Mouse (Mus musculus) heart, embryonic 16.5 days (tissue): ENCODE measurements around the gene Lmo1. TPM values are rescaled to one million over a fixed set of nuclear protein-coding genes. Genes with fewer than 3 reads are reported as not detected.

Source experiments
- ATAC-seq: fragments of 200-750 bp; cut with Nextera tagmentation; replicated peaks from 2 replicates; pipeline ENCODE4 v1.8.0; 2017; ENCODE audit warnings: moderate number of reproducible peaks; ENCODE audit not compliant: insufficient read depth, low FRiP score; ENCODE audit errors: extremely low read depth
- H3K27ac ChIP-seq: fragments of 300-500 bp; sonication (generic); 2 replicates; pipeline ENCODE4 v1.5.1; 2014; ENCODE audit warnings: mild to moderate bottlenecking, low read length, control low read depth, moderate library complexity
- H3K27me3 ChIP-seq: fragments of 300-500 bp; sonication (generic); 2 replicates; pipeline ENCODE4 v1.6.1; 2014; ENCODE audit warnings: low read length, mixed read lengths; ENCODE audit not compliant: control insufficient read depth, insufficient read depth
- H3K36me3 ChIP-seq: fragments of 300-500 bp; sonication (generic); 2 replicates; pipeline ENCODE4 v1.6.1; 2014; ENCODE audit not compliant: control insufficient read depth, insufficient read depth
- H3K4me1 ChIP-seq: fragments of 300-500 bp; sonication (generic); 2 replicates; pipeline ENCODE4 v1.6.1; 2014; ENCODE audit warnings: low read length, mixed read lengths; ENCODE audit not compliant: control insufficient read depth, insufficient read depth
- H3K4me2 ChIP-seq: fragments of 300-500 bp; sonication (generic); 2 replicates; pipeline ENCODE4 v1.6.1; 2014; ENCODE audit warnings: low read depth, mild to moderate bottlenecking, control low read depth, low read length
- H3K4me3 ChIP-seq: fragments of 300-500 bp; sonication (generic); 2 replicates; pipeline ENCODE4 v1.5.1; 2014; ENCODE audit warnings: mild to moderate bottlenecking, control low read depth, low read length
- H3K9ac ChIP-seq: fragments of 300-500 bp; sonication (generic); 2 replicates; pipeline ENCODE4 v1.6.1; 2014; ENCODE audit warnings: low read length, control low read depth
- H3K9me3 ChIP-seq: fragments of 300-500 bp; sonication (generic); replicated peaks from 2 replicates; pipeline ENCODE4 v1.6.1; 2016; ENCODE audit warnings: low read length; ENCODE audit not compliant: control insufficient read depth
- WGBS: fragments of 180-500 bp; shearing (Covaris S2); extraction: QIAGEN DNeasy Blood & Tissue Kit; methylation state at CpG from one replicate; pipeline ENCODE4 v1.1.7; 2014; 5-methylcytosine and 5-hydroxymethylcytosine counted together
- polyA plus RNA-seq: library from polyadenylated mRNA; unstranded; fragments of >200 nt; fragmentation: Nextera tagmentation; extraction: Ambion mirVana; gene quantifications from 2 replicates; pipeline ENCODE4 v1.2.1, GENCODE M21; 2015

The Lmo1 gene
- polyA plus RNA-seq, 1 experiment from 2014 or later: 2.1 TPM

DNA sequence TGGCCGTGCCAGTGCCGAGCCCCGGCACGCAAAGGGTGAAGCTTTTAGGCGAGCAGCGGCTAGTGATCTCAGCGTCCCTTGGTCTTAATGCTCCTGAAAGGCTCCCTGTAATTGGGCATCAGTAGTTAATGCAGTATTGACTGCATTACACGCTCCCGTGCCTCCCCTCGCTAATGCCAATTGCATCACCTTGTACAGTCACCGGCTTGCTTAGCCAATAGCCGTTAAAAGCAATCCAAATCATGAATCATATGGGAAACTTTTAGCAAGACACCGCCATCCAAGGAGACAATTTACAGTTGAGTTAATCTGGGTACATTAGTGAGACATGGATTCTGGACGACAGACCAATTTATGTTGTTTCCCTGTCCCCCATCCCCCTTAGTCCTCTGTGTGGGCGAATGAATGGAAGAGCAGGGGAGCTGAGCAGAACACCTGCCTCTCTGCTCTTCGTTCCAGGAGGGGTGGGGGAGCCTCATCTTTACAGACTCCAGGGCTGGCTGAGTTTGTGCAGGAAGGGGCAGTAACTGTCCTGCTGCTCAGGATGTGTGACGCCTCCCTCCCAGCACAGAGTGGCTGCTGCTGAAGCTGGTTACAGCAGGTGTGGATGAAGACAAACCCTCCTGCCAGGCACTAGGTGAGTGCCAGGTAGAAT, 8.9 kb downstream of the Lmo1 start:
- Histone ChIP-seq H3K27ac (no peak overlapping the region), H3K9me3 (no peaks in the 10 kb centered on the region), H3K4me1 (peaks cover 8% of the 10 kb centered on the region), H3K4me3 (no peak overlapping the region), H3K27me3 (peaks cover 44% of the 10 kb centered on the region), H3K9ac (no peak overlapping the region), H3K4me2 (no peak overlapping the region), H3K36me3 (no peaks in the 10 kb centered on the region)
- no peak for ATAC-seq
- 76% methylated on average over 17 of the region's 17 CpGs for WGBS

DNA sequence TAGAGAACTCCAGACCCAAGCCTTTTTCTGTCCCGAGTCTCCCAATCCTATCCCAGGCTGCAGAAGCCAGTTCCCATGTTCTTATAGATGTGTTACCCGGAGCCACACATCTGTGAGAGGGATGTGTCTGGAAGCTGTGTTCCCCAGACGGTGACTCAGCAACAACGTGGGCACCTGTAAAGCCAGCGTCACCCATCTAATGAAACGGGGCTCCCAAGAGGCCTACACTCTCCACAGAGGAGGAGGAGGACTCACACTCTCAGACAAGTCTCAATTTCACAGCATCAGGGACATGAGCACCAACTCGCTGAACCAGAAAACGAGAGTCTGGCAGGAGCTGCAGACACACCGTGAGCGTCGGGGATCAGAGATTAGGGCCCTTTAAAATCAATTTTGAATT, 20.7 kb downstream of the Lmo1 start:
- 73% methylated on average over 11 of the region's 11 CpGs for WGBS
- no peak overlapping the region for H3K9ac ChIP-seq
- no peak for ATAC-seq

DNA sequence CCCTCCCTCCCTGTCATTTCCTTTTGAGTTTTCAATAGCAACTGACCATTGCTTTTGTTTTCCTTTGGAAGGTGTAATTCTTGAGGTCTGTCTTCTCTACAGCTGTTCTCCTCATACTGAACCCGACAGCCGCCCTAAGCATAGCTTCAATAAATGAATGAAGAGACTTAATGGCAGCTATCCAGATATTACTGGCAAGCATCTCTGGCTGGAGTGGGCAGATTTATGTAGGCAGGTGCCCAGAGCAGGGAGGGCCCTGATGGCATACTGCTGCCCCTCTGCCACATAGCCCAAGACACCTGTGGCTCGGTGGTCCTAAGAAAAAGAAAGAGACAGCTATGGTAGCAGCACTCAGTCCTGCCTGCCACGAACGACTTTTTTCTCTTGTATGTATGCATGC, 21.5 kb downstream of the Lmo1 start:
- no peak for ATAC-seq
- 75% methylated on average over 5 of the region's 5 CpGs for WGBS
- no peaks in the 10 kb centered on the region for H3K9me3 ChIP-seq
- no peak overlapping the region for H3K4me2 ChIP-seq
- H3K4me3 ChIP-seq: no peak overlapping the region
- no peak overlapping the region for H3K9ac ChIP-seq
- H3K27me3 ChIP-seq: no peaks in the 10 kb centered on the region
- no peaks in the 10 kb centered on the region for H3K36me3 ChIP-seq
- no peaks in the 10 kb centered on the region for H3K4me1 ChIP-seq
- no peak overlapping the region for H3K27ac ChIP-seq

More for the DNA sequence above, 20.7 kb downstream of the Lmo1 start:
- Histone ChIP-seq H3K36me3 (no peaks in the 10 kb centered on the region), H3K4me3 (no peak overlapping the region), H3K4me2 (no peak overlapping the region), H3K9me3 (no peaks in the 10 kb centered on the region), H3K27ac (no peak overlapping the region), H3K4me1 (no peaks in the 10 kb centered on the region), H3K27me3 (no peaks in the 10 kb centered on the region)

DNA sequence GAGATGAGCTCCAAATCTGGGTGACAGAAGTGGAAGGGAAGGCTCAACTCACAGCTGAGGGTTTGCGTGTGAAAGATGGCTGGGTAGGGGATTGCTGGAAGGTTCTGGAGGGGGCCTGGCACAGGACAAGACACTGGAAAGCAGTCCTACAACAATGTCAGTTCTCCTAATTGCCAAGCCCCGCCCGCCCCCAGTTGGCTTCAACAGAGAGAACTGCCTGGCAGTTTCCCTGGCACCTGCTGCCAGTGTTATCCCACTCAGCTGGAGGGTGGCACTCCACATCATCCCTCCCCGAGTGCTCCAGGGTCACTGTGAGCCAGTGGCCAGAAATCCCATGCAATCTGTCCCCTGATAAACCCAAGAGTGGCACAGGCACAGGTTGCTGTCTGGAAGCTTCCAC, 23.9 kb downstream of the Lmo1 start:
- no peaks in the 10 kb centered on the region for H3K36me3 ChIP-seq
- 85% methylated on average over 4 of the region's 4 CpGs for WGBS
- no peak overlapping the region for H3K9ac ChIP-seq
- no peak for ATAC-seq
- H3K4me3 ChIP-seq: no peak overlapping the region
- H3K27ac ChIP-seq: no peak overlapping the region
- no peak overlapping the region for H3K4me2 ChIP-seq
- H3K9me3 ChIP-seq: no peaks in the 10 kb centered on the region
- H3K4me1 ChIP-seq: no peaks in the 10 kb centered on the region
- no peaks in the 10 kb centered on the region for H3K27me3 ChIP-seq

DNA sequence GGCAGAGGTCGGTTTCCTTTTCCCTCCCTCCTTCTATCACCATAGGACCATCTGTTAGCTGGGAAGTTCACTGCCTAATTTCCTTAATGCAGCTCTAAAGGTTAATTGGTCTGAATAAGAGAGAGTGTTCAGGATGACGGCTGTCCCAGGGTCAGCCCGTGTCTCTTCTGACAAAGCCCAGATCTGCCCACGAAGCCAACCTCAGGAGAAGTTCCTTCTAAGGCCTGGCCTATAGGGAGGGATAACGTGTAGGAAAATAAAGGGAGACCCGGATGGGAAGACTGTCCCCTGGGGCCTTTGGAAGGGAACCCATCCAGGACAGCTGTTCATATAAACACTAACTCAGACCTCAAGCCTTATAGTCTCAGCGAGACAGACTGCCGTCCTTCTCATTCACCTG, 29.8 kb downstream of the Lmo1 start:
- no peak for ATAC-seq
- Histone ChIP-seq H3K4me3 (no peak overlapping the region), H3K27me3 (peaks cover 10% of the 10 kb centered on the region; the same call in 1 of the 2 replicates), H3K36me3 (no peaks in the 10 kb centered on the region), H3K4me2 (no peak overlapping the region), H3K4me1 (no peaks in the 10 kb centered on the region), H3K9me3 (no peaks in the 10 kb centered on the region), H3K27ac (no peak overlapping the region), H3K9ac (no peak overlapping the region)
- 42% methylated on average over 8 of the region's 8 CpGs for WGBS

DNA sequence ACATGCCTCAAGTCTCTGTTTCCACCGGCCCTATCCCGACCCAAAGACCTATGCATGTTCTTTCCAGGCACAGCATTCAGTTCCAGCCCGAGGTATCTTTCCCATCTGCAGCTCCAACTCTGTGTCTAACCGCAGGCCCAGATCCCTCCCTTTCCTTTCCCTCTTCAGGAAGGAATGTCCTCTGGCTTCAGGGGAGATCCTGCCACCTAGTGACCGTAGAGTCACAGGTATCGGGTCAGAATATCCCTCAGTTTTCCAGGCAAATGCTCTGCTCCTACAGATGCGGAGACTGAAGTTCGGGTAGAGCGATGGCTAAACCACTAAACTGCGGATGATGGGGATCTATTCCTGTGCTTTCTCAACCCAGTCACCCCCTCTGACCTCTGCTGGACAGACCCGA, 30.3 kb downstream of the Lmo1 start:
- Histone ChIP-seq H3K27ac (no peak overlapping the region), H3K9ac (no peak overlapping the region), H3K4me3 (no peak overlapping the region), H3K9me3 (no peaks in the 10 kb centered on the region), H3K4me1 (no peaks in the 10 kb centered on the region), H3K27me3 (peaks cover 10% of the 10 kb centered on the region; the same call in 1 of the 2 replicates), H3K4me2 (no peak overlapping the region), H3K36me3 (no peaks in the 10 kb centered on the region)
- no peak for ATAC-seq
- 46% methylated on average over 11 of the region's 11 CpGs for WGBS

DNA sequence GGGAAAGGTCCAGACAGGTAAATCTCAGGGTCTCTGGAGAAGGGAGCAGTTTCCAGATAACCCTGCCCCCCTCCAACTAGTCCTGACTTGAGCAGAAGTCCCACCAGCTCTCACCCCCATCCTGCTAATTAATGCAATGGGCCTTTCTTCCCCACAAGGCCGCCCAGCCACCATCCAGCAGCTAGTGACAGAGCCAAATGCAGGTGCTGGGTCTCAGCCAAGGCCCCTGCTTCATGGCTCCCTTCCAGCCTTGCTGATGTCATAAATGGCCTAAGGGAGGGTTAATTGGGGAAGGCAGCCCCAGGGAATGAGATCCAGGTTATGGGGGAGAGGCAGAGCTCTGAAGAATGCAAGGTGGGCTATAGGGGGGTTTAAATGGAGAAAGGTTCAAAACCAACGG, 32.4 kb downstream of the Lmo1 start:
- Histone ChIP-seq H3K27me3 (peaks cover 10% of the 10 kb centered on the region; the same call in 1 of the 2 replicates), H3K4me2 (no peak overlapping the region), H3K4me3 (no peak overlapping the region), H3K4me1 (no peaks in the 10 kb centered on the region), H3K27ac (no peak overlapping the region), H3K36me3 (no peaks in the 10 kb centered on the region), H3K9me3 (no peaks in the 10 kb centered on the region), H3K9ac (no peak overlapping the region)
- WGBS: 47% methylated on average over 2 of the region's 2 CpGs
- no peak for ATAC-seq

DNA sequence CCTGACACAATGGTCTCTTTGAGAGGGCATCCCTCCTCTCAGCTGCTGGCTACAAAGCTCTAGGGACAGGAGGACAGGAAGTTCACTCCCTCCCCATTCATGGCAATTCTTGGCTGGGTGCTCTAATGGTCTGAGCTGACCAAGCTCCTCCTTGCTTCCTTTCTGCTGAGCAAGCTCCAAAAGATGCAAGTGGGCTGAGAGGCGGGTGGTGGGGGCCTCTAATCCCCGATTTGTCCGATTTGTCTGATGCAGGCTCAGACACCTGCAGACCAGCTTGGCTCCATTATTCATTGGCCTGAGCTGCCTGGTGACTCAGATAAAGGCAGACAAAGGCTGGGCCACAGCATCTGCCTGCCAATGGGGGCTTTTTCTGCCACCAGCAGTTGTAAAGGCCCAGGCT, 33.3 kb downstream of the Lmo1 start:
- H3K9me3 ChIP-seq: no peaks in the 10 kb centered on the region
- H3K27me3 ChIP-seq: peaks cover 10% of the 10 kb centered on the region; the same call in 1 of the 2 replicates
- H3K27ac ChIP-seq: no peak overlapping the region
- no peaks in the 10 kb centered on the region for H3K4me1 ChIP-seq
- no peak for ATAC-seq
- no peak overlapping the region for H3K4me3 ChIP-seq
- no peak overlapping the region for H3K4me2 ChIP-seq
- no peaks in the 10 kb centered on the region for H3K36me3 ChIP-seq
- H3K9ac ChIP-seq: no peak overlapping the region
- 59% methylated on average over 3 of the region's 3 CpGs for WGBS

DNA sequence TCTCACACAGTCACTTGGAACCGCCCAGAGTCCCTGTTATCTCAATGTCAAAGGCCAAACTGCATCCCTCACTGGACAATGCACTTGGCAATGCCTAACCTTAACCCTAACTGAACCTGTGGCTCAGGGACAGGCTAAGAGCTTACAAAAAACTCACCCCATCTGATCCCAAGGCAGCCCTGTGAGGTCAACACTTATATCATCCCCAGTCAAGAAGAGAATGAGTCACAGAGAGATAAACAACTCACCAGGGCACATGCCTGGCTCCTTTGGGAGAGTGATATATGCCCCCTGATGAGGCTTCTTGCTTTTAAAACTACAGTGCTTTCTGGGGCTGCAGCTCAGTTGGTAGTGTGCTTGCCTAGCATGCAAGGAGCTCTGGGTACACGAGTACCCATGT, 34.0 kb downstream of the Lmo1 start:
- WGBS: 59% methylated on average over 2 of the region's 2 CpGs
- H3K36me3 ChIP-seq: no peaks in the 10 kb centered on the region
- no peak for ATAC-seq

More for the DNA sequence above, 34.0 kb downstream of the Lmo1 start:
- Histone ChIP-seq H3K9ac (no peak overlapping the region), H3K4me3 (no peak overlapping the region), H3K9me3 (no peaks in the 10 kb centered on the region), H3K4me1 (no peaks in the 10 kb centered on the region), H3K4me2 (no peak overlapping the region), H3K27ac (no peak overlapping the region), H3K27me3 (peaks cover 10% of the 10 kb centered on the region; the same call in 1 of the 2 replicates)
